Mouse (Mus musculus): ENCODE data around the gene 1700017B05Rik. TPM values are rescaled to one million over a fixed set of nuclear protein-coding genes. Genes with fewer than 3 reads are reported as not detected.

1700017B05Rik gene
- total and polyA plus RNA-seq, 3 experiments, result 6.5 to 11.8 (median 8.6) TPM

- no peaks in the 10 kb centered on the region for H3K4me1 ChIP-seq (ENCODE audit: control insufficient read depth, insufficient read depth, low read length)
- H3K79me2 ChIP-seq (replicated peaks; ENCODE audit: control insufficient read depth, insufficient read depth, low read length), result no peaks in the 10 kb centered on the region
- H3K4me3 ChIP-seq, result no peak overlapping the region
- no peak overlapping the region for H3K9ac ChIP-seq (ENCODE audit: low read depth, low read length)
- DNase-seq, result no peak
- intact Hi-C loops (cut with DNase I), result no loop called here
- WGBS, result 84% methylated on average over 5 of the region's 5 CpGs
- no peaks in the 10 kb centered on the region for H3K36me3 ChIP-seq (ENCODE audit: control insufficient read depth, insufficient read depth, low read length)
- no peak for TF ChIP-seq EP300 (IDR thresholded peaks at IDR 0.05; ENCODE audit: insufficient read depth, low read depth, low read length)
- TF ChIP-seq CTCF (IDR thresholded peaks at IDR 0.05), result no peak
- TF ChIP-seq POLR2A (IDR thresholded peaks at IDR 0.05; ENCODE audit: insufficient read depth, low read depth, low read length), result no peak
- no peak overlapping the region for H3K27ac ChIP-seq
- H3K27me3 ChIP-seq (ENCODE audit: control insufficient read depth, insufficient read depth, low read length), result no peaks in the 10 kb centered on the region
These were observed 21.3 kb downstream of the 1700017B05Rik start for GRCm38 (mm10) chr9:57241111-57241510.

- WGBS, result 71% methylated on average over 2 of the region's 2 CpGs
- Histone ChIP-seq H3K27me3 (ENCODE audit: control insufficient read depth, insufficient read depth, low read length) (no peaks in the 10 kb centered on the region), H3K4me3 (no peak overlapping the region), H3K27ac (no peak overlapping the region), H3K9ac (ENCODE audit: low read depth, low read length) (no peak overlapping the region), H3K4me1 (ENCODE audit: control insufficient read depth, insufficient read depth, low read length) (no peaks in the 10 kb centered on the region), H3K36me3 (ENCODE audit: control insufficient read depth, insufficient read depth, low read length) (no peaks in the 10 kb centered on the region), H3K79me2 (replicated peaks; ENCODE audit: control insufficient read depth, insufficient read depth, low read length) (no peaks in the 10 kb centered on the region)
- TF ChIP-seq EP300 (IDR thresholded peaks at IDR 0.05; ENCODE audit: insufficient read depth, low read depth, low read length) (no peak), POLR2A (IDR thresholded peaks at IDR 0.05; ENCODE audit: insufficient read depth, low read depth, low read length) (no peak), CTCF (IDR thresholded peaks at IDR 0.05) (no peak)
- intact Hi-C loops (cut with DNase I), result no loop called here
- DNase-seq, result no peak
These were observed 24.2 kb downstream of the 1700017B05Rik start for GRCm38 (mm10) chr9:57238220-57238619.

- H3K79me2 ChIP-seq (replicated peaks; ENCODE audit: control insufficient read depth, insufficient read depth, low read length), result no peaks in the 10 kb centered on the region
- intact Hi-C loops (cut with DNase I), result no loop called here
- H3K4me3 ChIP-seq, result no peak overlapping the region
- TF ChIP-seq EP300 (IDR thresholded peaks at IDR 0.05; ENCODE audit: insufficient read depth, low read depth, low read length) (no peak), CTCF (IDR thresholded peaks at IDR 0.05) (no peak), POLR2A (IDR thresholded peaks at IDR 0.05; ENCODE audit: insufficient read depth, low read depth, low read length) (no peak)
- no peak for DNase-seq
- no peak overlapping the region for H3K27ac ChIP-seq
- H3K9ac ChIP-seq (ENCODE audit: low read depth, low read length), result no peak overlapping the region
- WGBS, result 83% methylated on average over 5 of the region's 5 CpGs
- H3K27me3 ChIP-seq (ENCODE audit: control insufficient read depth, insufficient read depth, low read length), result no peaks in the 10 kb centered on the region
- no peaks in the 10 kb centered on the region for H3K4me1 ChIP-seq (ENCODE audit: control insufficient read depth, insufficient read depth, low read length)
- no peaks in the 10 kb centered on the region for H3K36me3 ChIP-seq (ENCODE audit: control insufficient read depth, insufficient read depth, low read length)
These were observed 24.7 kb downstream of the 1700017B05Rik start for GRCm38 (mm10) chr9:57237705-57238104.

- no peaks in the 10 kb centered on the region for H3K79me2 ChIP-seq (replicated peaks; ENCODE audit: control insufficient read depth, insufficient read depth, low read length)
- no peaks in the 10 kb centered on the region for H3K27me3 ChIP-seq (ENCODE audit: control insufficient read depth, insufficient read depth, low read length)
- H3K27ac ChIP-seq, result no peak within 1 kb of the TSS
- no peak within 1 kb of the TSS for H3K4me3 ChIP-seq
- 87% methylated on average over 2 of the region's 2 CpGs for WGBS
- no peaks in the 10 kb centered on the region for H3K4me1 ChIP-seq (ENCODE audit: control insufficient read depth, insufficient read depth, low read length)
- DNase-seq, result no peak
- intact Hi-C loops (cut with DNase I), result no loop called here
- no peaks in the 10 kb centered on the region for H3K36me3 ChIP-seq (ENCODE audit: control insufficient read depth, insufficient read depth, low read length)
- TF ChIP-seq EP300 (IDR thresholded peaks at IDR 0.05; ENCODE audit: insufficient read depth, low read depth, low read length), result no peak
- TF ChIP-seq POLR2A (IDR thresholded peaks at IDR 0.05; ENCODE audit: insufficient read depth, low read depth, low read length), result no peak
- TF ChIP-seq CTCF (IDR thresholded peaks at IDR 0.05), result no peak
- no peak within 1 kb of the TSS for H3K9ac ChIP-seq (ENCODE audit: low read depth, low read length)
These were observed 26.2 kb downstream of the 1700017B05Rik start, which contains the start of gene Trcg1 for GRCm38 (mm10) chr9:57236256-57236655. Gene Trcg1 (plus strand): TSS chr9:57236556.

- no peaks in the 10 kb centered on the region for H3K27me3 ChIP-seq (ENCODE audit: control insufficient read depth, insufficient read depth, low read length)
- DNase-seq, result no peak
- intact Hi-C loops (cut with DNase I), result no loop called here
- no peak overlapping the region for H3K9ac ChIP-seq (ENCODE audit: low read depth, low read length)
- no peak overlapping the region for H3K4me3 ChIP-seq
- H3K4me1 ChIP-seq (ENCODE audit: control insufficient read depth, insufficient read depth, low read length), result no peaks in the 10 kb centered on the region; the same call in 1 of the 2 replicates
- WGBS, result 74% methylated on average over 3 of the region's 3 CpGs
- no peaks in the 10 kb centered on the region for H3K36me3 ChIP-seq (ENCODE audit: control insufficient read depth, insufficient read depth, low read length)
- H3K79me2 ChIP-seq (replicated peaks; ENCODE audit: control insufficient read depth, insufficient read depth, low read length), result no peaks in the 10 kb centered on the region
- H3K27ac ChIP-seq, result no peak overlapping the region
- no peak for TF ChIP-seq POLR2A (IDR thresholded peaks at IDR 0.05; ENCODE audit: insufficient read depth, low read depth, low read length)
- no peak for TF ChIP-seq CTCF (IDR thresholded peaks at IDR 0.05)
These were observed 28.6 kb downstream of the 1700017B05Rik start for GRCm38 (mm10) chr9:57233767-57234166.

GRCm38 (mm10) chr9:57233142-57233541, 29.3 kb downstream of the 1700017B05Rik start:
- WGBS, result 23% methylated on average over 6 of the region's 6 CpGs
- Histone ChIP-seq H3K4me1 (ENCODE audit: control insufficient read depth, insufficient read depth, low read length) (no peaks in the 10 kb centered on the region; the same call in 1 of the 2 replicates), H3K27me3 (ENCODE audit: control insufficient read depth, insufficient read depth, low read length) (no peaks in the 10 kb centered on the region), H3K79me2 (replicated peaks; ENCODE audit: control insufficient read depth, insufficient read depth, low read length) (no peaks in the 10 kb centered on the region), H3K9ac (ENCODE audit: low read depth, low read length) (no peak overlapping the region), H3K4me3 (no peak overlapping the region), H3K36me3 (ENCODE audit: control insufficient read depth, insufficient read depth, low read length) (no peaks in the 10 kb centered on the region), H3K27ac (no peak overlapping the region)
- TF ChIP-seq POLR2A (IDR thresholded peaks at IDR 0.05; ENCODE audit: insufficient read depth, low read depth, low read length) (no peak), EP300 (IDR thresholded peaks at IDR 0.05; ENCODE audit: insufficient read depth, low read depth, low read length) (no peak), CTCF (IDR thresholded peaks at IDR 0.05) (no peak)
- DNase-seq, result no peak
- intact Hi-C loops (cut with DNase I), result no loop called here
